Mouse (Mus musculus) testis, postnatal 10 days (tissue): ENCODE measurements around the gene Hnrnpk.
"Not testable (repeated sequence)": the region's sequence is repeated elsewhere in the genome, so short reads cannot be mapped to it uniquely, and the experiment has no call there.

Experiments
- DNase-seq: peaks from one replicate; pipeline ENCODE4 v3.0.0; 2021; ENCODE audit warnings: low spot score

Gene Hnrnpk

GRCm38 (mm10) chr13:58403243-58403642 is at the start of gene Hnrnpk:
TSS of gene Hnrnpk (minus strand) at chr13:58403343.
- not testable (repeated sequence) for DNase-seq

GRCm38 (mm10) chr13:58452246-58452645 is 49.1 kb upstream of the Hnrnpk start:
- no peak for DNase-seq

- DNase-seq, result no peak
Observed at GRCm38 (mm10) chr13:58450459-58451182, 47.5 kb upstream of the Hnrnpk start.

GRCm38 (mm10) chr13:58446541-58446940 is 43.4 kb upstream of the Hnrnpk start:
- DNase-seq, result no peak

- DNase-seq, result no peak
Observed at GRCm38 (mm10) chr13:58443787-58444186, 40.6 kb upstream of the Hnrnpk start.

- DNase-seq, result no peak
Observed at GRCm38 (mm10) chr13:58443326-58443725, 40.2 kb upstream of the Hnrnpk start.

- DNase-seq, result no peak
Observed at GRCm38 (mm10) chr13:58439716-58440115, 36.6 kb upstream of the Hnrnpk start.

DNA sequence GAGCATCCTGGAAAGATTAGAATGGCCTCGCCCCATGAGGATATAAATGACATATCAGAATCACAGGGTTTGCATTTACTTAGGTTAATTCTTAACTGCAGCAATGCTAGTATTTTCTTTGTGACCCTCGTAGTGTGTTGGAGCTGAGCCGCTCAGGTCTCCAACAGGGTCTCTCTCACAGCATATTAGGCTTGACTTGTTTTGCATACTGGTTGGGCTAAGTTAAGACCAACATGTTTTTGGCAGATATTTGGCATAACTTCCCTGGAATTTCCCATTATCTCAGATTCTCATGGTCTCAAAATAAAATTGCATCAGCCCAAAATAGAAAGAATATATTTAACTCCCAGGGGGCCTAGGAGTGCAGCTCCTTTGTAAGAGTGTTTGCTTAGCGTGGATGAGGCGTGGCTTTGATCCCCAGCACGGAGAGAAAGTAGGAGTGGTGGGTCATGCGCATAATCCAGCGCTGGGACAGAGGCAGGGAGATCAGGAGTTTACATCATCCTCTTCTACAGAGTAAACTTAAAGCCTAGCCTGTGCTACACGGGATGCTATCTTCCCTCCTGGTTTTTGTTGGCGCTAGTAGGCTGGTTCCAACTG is 20.0 kb upstream of the Hnrnpk start:
- DNase-seq, result peak; percentile 37

DNA sequence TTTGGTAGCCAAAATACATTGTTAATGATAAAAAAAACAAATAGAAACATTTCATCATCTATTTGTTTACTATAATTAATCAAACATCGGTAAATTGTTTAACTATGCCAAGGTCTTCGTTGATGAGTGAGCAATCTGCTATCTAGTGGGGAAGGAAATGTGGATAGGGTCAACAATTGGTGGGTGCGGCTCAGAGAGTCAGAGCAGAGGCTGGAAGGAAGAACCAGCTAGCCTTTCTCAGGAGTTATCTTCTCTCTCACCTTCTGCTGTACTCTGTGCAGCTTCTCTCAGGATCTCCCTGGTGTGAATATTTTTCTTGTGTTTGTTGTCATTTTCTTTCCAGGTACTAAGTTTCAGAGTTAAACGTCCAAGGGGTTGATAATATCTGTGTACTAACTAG is 19.1 kb upstream of the Hnrnpk start:
- DNase-seq, result peak; percentile 29

GRCm38 (mm10) chr13:58421026-58421425 is 17.9 kb upstream of the Hnrnpk start:
- DNase-seq, result peak; percentile 32

DNA sequence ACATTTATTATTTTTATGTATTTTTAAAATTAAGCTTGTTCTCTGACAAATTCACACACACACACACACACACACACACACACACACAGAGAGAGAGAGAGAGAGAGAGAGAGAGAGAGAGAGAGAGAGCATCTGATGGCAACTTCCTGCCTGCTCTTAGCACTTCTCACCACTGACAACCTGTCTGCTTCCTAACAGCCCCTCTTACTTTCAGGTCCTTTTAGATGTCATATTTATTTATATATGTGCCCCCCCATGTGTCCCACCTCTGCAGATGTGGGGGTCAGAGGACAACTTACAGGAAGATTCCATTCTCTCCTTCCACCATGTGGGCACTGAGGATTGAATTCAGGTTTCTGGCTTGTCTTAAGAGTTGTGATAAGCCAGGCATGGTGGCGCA is 16.1 kb upstream of the Hnrnpk start:
- peak; percentile 17 for DNase-seq

DNA sequence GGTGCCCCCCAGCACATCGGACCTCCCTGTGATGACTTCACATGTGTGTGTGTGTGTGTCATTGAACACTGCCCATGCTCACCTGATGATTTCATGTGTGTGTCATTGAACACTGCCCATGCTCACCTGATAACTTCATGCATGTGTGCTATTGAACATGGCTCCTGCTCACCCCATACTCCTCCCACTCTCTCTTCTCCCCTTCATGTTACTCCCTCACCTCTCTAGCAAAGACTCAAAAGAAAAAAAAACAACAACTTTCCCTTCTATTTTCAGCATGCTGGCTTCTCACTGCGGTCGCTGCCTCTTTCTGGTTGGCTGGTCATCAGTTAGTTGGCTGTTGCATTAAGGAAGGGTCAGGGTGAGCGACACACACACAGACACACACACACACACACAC is 15.5 kb upstream of the Hnrnpk start:
- peak; percentile 24 for DNase-seq

DNA sequence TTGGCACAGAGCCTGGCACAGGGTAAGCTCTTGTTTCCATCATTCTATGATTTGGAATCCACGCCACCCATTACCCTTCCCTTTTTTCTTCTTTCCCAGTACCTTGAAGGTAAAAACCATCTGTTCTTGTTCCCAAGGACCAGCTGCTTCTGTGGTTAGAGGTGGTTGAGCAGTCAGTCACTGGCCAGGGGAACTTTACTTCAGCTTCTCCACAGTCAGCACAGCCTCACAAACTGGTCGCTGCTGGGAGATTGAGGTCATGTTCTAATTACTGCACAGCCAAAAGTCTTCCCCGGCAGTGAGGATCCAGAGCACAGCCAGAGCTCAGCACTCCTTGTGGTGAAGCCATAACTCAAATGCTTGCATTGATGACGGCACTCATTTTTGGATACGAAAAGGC is 12.7 kb upstream of the Hnrnpk start:
- DNase-seq, result no peak

GRCm38 (mm10) chr13:58415374-58415773 is 12.2 kb upstream of the Hnrnpk start:
- DNase-seq, result no peak

DNA sequence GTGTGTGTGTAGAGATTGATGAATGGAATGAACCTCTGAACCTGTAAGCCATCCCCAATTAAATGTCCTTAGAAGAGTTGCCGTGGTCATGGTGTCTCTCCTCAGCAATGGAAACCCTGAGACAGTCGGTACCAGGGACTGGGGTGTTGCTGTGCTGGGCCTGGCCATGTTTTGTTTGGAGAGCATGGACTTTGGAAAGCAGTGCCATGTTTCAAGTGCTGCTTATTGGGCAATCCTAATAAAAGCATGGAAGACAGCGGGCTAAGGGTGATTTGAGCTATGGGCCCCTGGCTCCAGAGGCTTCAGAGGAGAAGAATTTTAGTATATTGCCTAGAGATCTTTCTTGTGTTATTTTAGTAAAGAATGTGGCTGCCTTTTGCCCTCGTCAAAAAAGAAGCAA is 7.9 kb upstream of the Hnrnpk start:
- DNase-seq, result no peak

DNA sequence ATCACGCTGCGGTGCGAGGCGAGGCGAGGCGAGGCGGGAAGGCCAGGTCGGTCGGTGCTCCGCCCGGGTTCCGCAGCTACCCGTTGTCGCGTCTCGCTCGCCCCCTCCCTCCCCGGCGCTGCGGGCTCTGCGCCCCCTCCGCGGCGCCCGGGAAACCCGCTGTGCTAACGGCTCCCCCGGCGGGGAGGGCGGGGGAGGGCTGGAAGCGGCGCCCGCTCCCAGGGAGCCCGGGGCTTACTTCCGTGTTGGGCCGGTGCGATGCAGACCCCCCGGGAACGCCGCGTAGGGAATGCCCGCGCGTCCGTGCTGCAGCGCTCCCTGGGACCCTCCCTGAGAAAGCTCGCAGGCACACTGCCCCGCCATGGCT is 416 bp downstream of the Hnrnpk start:
- peak; percentile 90 for DNase-seq

- peak; percentile 98 for DNase-seq
Observed at GRCm38 (mm10) chr13:58402003-58402743, 970 bp downstream of the Hnrnpk start, which contains the start of gene Rmi1. TSS of gene Rmi1 (plus strand) at chr13:58402248.

DNA sequence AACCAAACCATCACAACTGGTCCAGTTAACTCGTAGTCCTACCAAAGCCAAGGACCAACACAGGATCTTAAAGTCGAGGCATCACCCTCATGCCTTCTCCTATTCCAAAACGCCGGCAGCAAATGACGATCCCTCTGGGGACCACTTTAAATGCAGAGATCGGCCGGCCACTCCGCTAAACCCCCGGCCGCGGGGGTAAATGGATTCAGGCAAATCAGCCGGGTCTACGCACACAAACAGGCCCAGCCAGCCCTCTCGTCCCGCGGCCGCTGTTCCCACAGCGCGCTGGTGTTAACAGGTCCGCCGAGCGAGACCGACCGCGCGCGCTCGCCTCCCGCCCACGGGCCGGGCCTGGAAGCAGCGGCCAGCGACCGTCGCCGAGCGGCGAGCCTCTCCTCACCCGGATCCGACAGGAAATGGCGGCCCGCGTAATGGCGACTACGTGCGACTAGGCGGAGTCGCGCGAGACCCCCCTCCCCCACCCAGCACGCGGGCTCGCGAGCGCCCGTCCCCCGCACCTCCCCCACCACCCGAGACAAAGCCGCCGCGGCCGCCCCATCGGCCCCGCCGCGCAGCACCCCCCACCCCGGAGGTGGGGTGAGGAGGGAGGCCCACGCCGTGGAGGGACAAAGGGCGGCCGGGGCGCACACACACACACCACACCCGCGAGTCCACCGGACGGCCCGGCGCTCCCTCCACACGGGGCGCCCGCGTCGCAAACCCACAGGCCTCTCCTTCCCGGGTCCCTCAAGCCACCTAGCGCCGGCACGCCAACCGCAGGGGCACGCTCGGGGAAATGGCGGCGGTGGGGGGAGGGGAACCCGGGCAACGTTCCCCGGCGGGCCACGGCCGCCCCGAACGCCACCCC is 1.8 kb downstream of the Hnrnpk start:
- peak; percentile 93 for DNase-seq

- DNase-seq, result no peak
Observed at GRCm38 (mm10) chr13:58400576-58400975, 2.6 kb downstream of the Hnrnpk start.

- no peak for DNase-seq
Observed at GRCm38 (mm10) chr13:58397651-58398050, 5.5 kb downstream of the Hnrnpk start.

- not testable (repeated sequence) for DNase-seq
Observed at GRCm38 (mm10) chr13:58394392-58394791, 8.8 kb downstream of the Hnrnpk start.

- DNase-seq, result no peak
Observed at GRCm38 (mm10) chr13:58389324-58389951, 13.7 kb downstream of the Hnrnpk start.
